Mouse (Mus musculus): ENCODE measurements around the gene Gm45753.
A peak's percentile ranks its signal among the peaks of the same experiment; 100 is the strongest.

- TF ChIP-seq ZNF384 (IDR thresholded peaks at IDR 0.05; ENCODE audit: low read depth, low read length) (0 out of 2 replicates have a peak, but pooled peaks have one; percentile 4), HCFC1 (IDR thresholded peaks at IDR 0.05; ENCODE audit: borderline replicate concordance, insufficient read depth, low read length) (no peak), ZC3H11A (IDR thresholded peaks at IDR 0.05; ENCODE audit: borderline replicate concordance, low read depth, low read length) (no peak), CHD2 (IDR thresholded peaks at IDR 0.05; ENCODE audit: low read depth, low read length) (no peak)
Observed at GRCm38 (mm10) chr8:45268485-45268884, 39.8 kb downstream of the Gm45753 start.

Data from ES-E14 (cell line).